Comparison of ENCODE assay signal across 10 mouse cellular contexts in the genomic region with DNA sequence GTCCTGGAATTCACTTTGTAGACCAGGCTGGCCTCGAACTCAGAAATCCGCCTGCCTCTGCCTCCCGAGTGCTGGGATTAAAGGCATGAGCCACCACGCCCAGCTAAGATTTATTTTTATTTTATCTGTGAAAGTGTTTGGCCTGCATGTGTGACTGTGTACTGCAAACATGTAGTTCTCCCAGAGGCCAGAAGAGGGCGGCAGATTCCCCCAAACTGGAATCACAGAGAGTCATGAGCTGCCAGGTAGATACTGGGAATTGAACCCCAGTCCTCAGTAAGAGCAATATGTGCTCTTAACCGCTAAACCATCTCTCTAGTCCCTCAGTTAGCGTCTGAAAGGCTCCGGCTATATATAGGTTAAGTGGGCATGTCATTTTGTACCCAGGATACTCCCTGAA. TPM values are rescaled to one million over a fixed set of nuclear protein-coding genes. Genes with fewer than 3 reads are reported as not detected.
DNase-seq lines count a peak whose midpoint lies in the region; TF ChIP-seq lines count a peak whose summit lies in the region.
"Had no signal": no experiment of that assay in that cellular context is flagged by ENCODE, and none has a peak within 500 bp of the region (broad histone marks: within the 10 kb centered on the region; RNA-seq: fewer than 3 reads in every experiment).

No protein-coding gene starts in this region.

- peaks cover 9% of the 10 kb centered on the region for H3K4me1 ChIP-seq in thymus, adult 2 months (replicated peaks; ENCODE audit: control insufficient read depth, insufficient read depth, low read length)

- DNase-seq in heart, postnatal 4 days: peak; percentile 35
- DNase-seq in heart, adult 8-10 months (ENCODE audit: low spot score): no peak
- DNase-seq in thymus, adult 2 months: peak; percentile 51
- DNase-seq in thymus, adult 18-20 months: no peak
- DNase-seq in embryo, embryonic 9.5 days (ENCODE audit: extremely low spot score): peak; percentile 56
- DNase-seq in spleen, adult 12 weeks (ENCODE audit: low spot score): peak; percentile 46
- no peak for DNase-seq in yolk sac, embryonic 10.5 days (ENCODE audit: low spot score)
- DNase-seq in heart, postnatal 14 days: no peak

- H3K36me3 ChIP-seq in thymus, adult 2 months (ENCODE audit: control insufficient read depth, insufficient read depth, low read length): no peaks in the 10 kb centered on the region

- intact Hi-C loops in heart, postnatal 14 days (cut with DNase I): no loop called here

- WGBS in thymus, adult 2 months: 67% methylated on average over 8 of the region's 8 CpGs

- TF ChIP-seq CTCF in thymus, adult 2 months (IDR thresholded peaks at IDR 0.05; ENCODE audit: borderline replicate concordance, control insufficient read depth, extremely low read depth, insufficient read depth, low read length, poor library complexity): no peak

- no peak overlapping the region for H3K4me3 ChIP-seq in thymus, adult 2 months (ENCODE audit: control insufficient read depth, insufficient read depth, low read length)

- TF ChIP-seq POLR2A in thymus, adult 2 months (IDR thresholded peaks at IDR 0.05; ENCODE audit: control insufficient read depth, extremely low read depth, insufficient read depth, low read length, poor library complexity): no peak

- H3K27ac ChIP-seq in thymus, adult 2 months (ENCODE audit: control insufficient read depth, insufficient read depth, low read length): no peak overlapping the region

- no peaks in the 10 kb centered on the region for H3K27me3 ChIP-seq in thymus, adult 2 months (ENCODE audit: control insufficient read depth, insufficient read depth, low read length)

RNA-seq across cellular contexts. Expression of gene Vsig10l, which starts 7.4 kb away (rescaled TPM):
- 1 to 10 TPM; 4.1 to 6.3 TPM for total RNA-seq in heart, postnatal 4 days (2021)
- total RNA-seq in heart, adult 8-10 months (2022): 1 to 10 TPM in 2 of 4 experiments, under 1 TPM in 2; 0.71 to 4.4 (median 1.6) TPM
- polyA plus RNA-seq in thymus, adult 2 months (2012; rRNA removed): 2.7 and 3.8 TPM in 2 replicates
- total RNA-seq in heart, postnatal 14 days (2021): 1 to 10 TPM; 2.1 to 3.5 TPM

RNA-seq across cellular contexts. Expression of gene Iglon5, which starts 19.5 kb away (rescaled TPM):
- total RNA-seq in heart, postnatal 4 days (2021): under 1 TPM; 0.29 TPM
- under 1 TPM; 0.09 to 0.38 (median 0.24) TPM for total RNA-seq in heart, adult 8-10 months (2022)
- polyA plus RNA-seq in thymus, adult 2 months (2012; rRNA removed): 1.1 and 1.2 TPM in 2 replicates
- total RNA-seq in heart, postnatal 14 days (2021): under 1 TPM; 0.24 to 0.36 TPM

RNA-seq across cellular contexts. Expression of gene Gm45233, which starts 26.4 kb away (rescaled TPM):
- 1 to 10 TPM; 2.9 to 3.0 TPM for total RNA-seq in heart, postnatal 4 days (2021)
- total RNA-seq in heart, adult 8-10 months (2022): 1 to 10 TPM in 2 of 4 experiments, under 1 TPM in 2; 0.44 to 1.3 (median 0.94) TPM
- polyA plus RNA-seq in thymus, adult 2 months (2012; rRNA removed): 0.59 and 1.8 TPM in 2 replicates
- total RNA-seq in heart, postnatal 14 days (2021): 1 to 10 TPM in 1 of 2 experiments, under 1 TPM in 1; 0.45 to 1.5 TPM

RNA-seq across cellular contexts. Expression of gene Etfb, which starts 26.5 kb away (rescaled TPM):
- total RNA-seq in heart, postnatal 4 days (2021): 100 to 1,000 TPM; 882 to 955 TPM
- total RNA-seq in heart, adult 8-10 months (2022): 1,000 to 10,000 TPM; 1,243 to 1,357 (median 1,292) TPM
- 61.4 and 79.7 TPM in 2 replicates for polyA plus RNA-seq in thymus, adult 2 months (2012; rRNA removed)
- total RNA-seq in heart, postnatal 14 days (2021): 1,000 to 10,000 TPM; 1,151 to 1,177 TPM

RNA-seq across cellular contexts. Expression of gene Cldnd2, which starts 29.8 kb away (rescaled TPM):
- not detected for total RNA-seq in heart, postnatal 4 days (2021)
- total RNA-seq in heart, adult 8-10 months (2022): not detected
- polyA plus RNA-seq in thymus, adult 2 months (2012; rRNA removed): not detected in 2 replicates
- total RNA-seq in heart, postnatal 14 days (2021): not detected
- total RNA-seq: left cerebral cortex, postnatal 14 days had no signal
- polyA plus RNA-seq: embryonic facial prominence, embryonic 14.5 days had no signal

Comparison
In these comparisons a context has a peak if more than half of its experiments do, and no peak if none do; other contexts are left out.
1. DNase-seq: peak in heart, postnatal 4 days (single experiment), thymus, adult 2 months (single experiment), embryo, embryonic 9.5 days (single experiment) and spleen, adult 12 weeks (single experiment); none in heart, adult 8-10 months (single experiment), thymus, adult 18-20 months (0 of 2), yolk sac, embryonic 10.5 days (single experiment) and heart, postnatal 14 days (0 of 2).